Mouse (Mus musculus): Measurements from ENCODE around the gene Olfr141.

The Olfr141 gene

DNA sequence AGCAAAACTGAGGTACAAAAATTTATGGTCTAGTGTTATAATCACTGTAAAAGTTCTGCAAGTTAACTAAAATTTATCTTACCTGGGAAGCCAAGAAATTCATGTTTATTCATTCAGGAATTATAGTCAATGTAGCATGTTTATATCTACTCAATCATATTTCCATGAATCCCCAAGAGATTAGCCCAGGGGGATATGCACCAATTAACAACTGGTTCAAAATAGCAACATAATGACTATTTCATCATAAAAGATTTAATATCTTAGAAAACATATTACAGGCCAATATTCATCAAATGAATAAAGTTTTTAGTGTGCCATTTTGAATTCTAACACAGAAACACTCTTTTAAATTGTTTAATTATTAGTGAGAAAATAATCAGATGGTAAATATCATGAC lies at the start of gene Olfr141:
Gene Olfr141 (minus strand): TSS at position 101 of the 400 bp plus-strand sequence.
- DNase-seq (ENCODE audit: low read depth): no peak

DNA sequence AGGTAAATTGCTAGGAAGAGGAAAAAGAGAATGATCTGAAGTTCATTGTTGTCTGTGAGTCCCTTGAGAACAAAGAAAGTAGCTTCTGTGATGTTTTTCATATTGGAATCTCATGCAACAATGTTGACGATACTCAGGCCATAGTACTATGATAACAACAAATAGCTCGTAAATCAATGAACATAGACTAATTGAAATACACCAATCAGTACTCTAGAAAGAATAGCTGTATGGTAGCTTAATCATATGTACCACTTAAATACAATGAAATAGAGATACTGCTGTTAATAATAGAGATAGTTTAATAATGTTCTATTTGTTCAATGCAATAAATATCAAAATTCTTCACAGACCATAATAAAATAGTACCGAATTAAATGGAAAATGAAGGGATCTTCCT lies 41.8 kb upstream of the Olfr141 start, which contains the start of gene Olfr1095:
Gene Olfr1095 (minus strand): TSS at position 101 of the 400 bp plus-strand sequence.
- DNase-seq (ENCODE audit: low read depth): no peak

DNA sequence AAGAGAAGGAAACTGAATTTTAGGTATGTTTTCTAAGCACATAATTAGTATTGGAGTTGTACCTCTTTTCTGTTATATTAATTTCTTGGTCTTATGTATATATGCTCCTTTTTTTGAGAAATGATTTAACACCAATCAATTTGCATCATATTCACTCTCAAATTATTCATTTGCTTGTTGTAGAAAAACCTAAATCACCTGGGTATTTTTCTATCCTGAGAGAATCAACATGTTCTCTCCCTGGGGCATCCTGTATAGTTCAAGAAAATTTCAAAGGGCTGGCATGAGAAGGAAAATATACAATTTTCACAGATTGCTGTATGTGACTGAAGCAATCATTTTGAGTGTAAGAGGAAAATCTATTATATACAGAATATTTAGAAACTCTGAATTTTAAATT lies 14.5 kb upstream of the Olfr141 start, which contains the start of gene Olfr1094:
Gene Olfr1094 (plus strand): TSS at position 301 of the 400 bp plus-strand sequence.
- DNase-seq (ENCODE audit: low read depth): no peak

DNA sequence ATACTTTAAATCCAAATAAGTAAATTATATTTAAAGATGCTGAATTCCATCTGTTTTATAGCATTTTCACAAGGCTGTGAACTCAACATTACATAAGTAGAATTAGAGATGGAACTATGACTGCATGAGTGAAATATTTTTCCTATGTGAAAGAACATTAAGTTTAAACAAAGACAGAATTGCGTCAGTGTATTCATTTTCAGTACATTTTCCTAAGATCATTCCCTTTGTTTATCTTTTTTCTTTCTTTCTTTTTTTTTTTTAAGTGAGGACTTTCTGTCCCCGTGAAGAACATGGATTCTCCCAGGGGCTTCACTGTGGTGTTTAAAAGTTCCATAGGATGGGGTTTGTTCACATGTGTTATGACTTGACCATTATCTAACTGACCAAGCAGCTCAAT lies 27.6 kb downstream of the Olfr141 start, which contains the start of gene Olfr1093:
Gene Olfr1093 (plus strand): TSS at position 301 of the 400 bp plus-strand sequence.
- no peak for DNase-seq (ENCODE audit: low read depth)

DNA sequence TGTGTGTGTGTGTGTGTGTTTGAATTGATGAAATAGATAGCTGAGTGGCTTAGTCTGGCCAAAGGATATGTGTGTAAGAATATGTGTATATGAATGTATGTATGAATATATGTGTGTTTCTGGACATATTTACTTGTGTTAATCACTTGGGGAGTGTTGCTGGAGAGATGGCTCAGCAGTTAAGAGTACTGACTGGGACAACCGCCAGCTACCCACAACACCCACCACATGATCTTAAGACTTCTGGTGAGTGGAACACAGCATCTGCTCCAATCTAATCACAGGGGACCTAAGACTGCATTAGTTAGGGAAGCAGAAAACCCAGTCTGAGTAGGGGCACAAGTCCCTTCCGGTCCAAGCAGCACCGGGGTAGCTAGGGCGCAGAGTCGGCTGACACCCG lies 48.8 kb downstream of the Olfr141 start:
- no peak for DNase-seq (ENCODE audit: low read depth)

DNA sequence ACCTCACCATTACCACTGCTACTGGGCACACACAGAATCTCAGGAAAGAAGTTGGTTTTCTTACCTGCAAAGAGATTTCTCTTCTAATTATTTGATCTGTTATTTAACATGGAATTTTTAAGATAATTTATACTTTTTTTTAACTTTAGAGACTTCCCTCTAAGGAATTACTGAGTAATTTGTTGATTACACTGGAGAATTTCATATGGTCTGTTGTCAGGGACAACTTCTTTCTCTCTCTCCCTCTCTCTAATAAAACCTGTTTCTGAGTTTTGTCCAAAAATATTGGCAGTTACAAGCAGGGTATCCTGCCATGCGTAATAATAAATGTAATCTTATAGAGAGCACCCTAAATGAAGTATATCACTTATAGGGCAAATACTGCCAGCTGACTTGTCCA lies 50.9 kb downstream of the Olfr141 start, which contains the start of gene Olfr1090:
Gene Olfr1090 (minus strand): TSS at position 101 of the 400 bp plus-strand sequence.
- no peak for DNase-seq (ENCODE audit: low read depth)
